Mouse (Mus musculus): ENCODE results near the gene Ppfia1. TPM values are rescaled to one million over a fixed set of nuclear protein-coding genes. Genes with fewer than 3 reads are reported as not detected.

Ppfia1 gene
- polyA plus RNA-seq, 1 experiment from 2014 or later: 42.1 TPM

GRCm38 (mm10) chr7:144471103-144471502 lies 82.4 kb downstream of the Ppfia1 start:
- H3K9ac ChIP-seq: peak overlapping the region; percentile 98
- peak overlapping the region; percentile 91 for H3K27ac ChIP-seq
- no peaks in the 10 kb centered on the region for H3K27me3 ChIP-seq
- no peak for ATAC-seq (replicated peaks; ENCODE audit: low FRiP score)
- peaks cover 28% of the 10 kb centered on the region for H3K4me1 ChIP-seq
- peak overlapping the region; percentile 97 for H3K4me3 ChIP-seq (replicated peaks)
- no peaks in the 10 kb centered on the region for H3K9me3 ChIP-seq (replicated peaks)
- 80% methylated on average over 2 of the region's 2 CpGs for WGBS
- H3K36me3 ChIP-seq: peaks cover 18% of the 10 kb centered on the region
- peak overlapping the region; percentile 82 for H3K4me2 ChIP-seq

- Histone ChIP-seq H3K4me1 (peaks cover 28% of the 10 kb centered on the region), H3K27me3 (no peaks in the 10 kb centered on the region), H3K9ac (peak within 1 kb of the TSS; percentile 98), H3K4me2 (peak within 1 kb of the TSS; percentile 82), H3K9me3 (replicated peaks) (no peaks in the 10 kb centered on the region), H3K36me3 (peaks cover 18% of the 10 kb centered on the region), H3K4me3 (replicated peaks) (peak within 1 kb of the TSS; percentile 97), H3K27ac (peak within 1 kb of the TSS; percentile 91)
- peak; percentile 94 for ATAC-seq (replicated peaks; ENCODE audit: low FRiP score)
- under 1% methylated on average over 30 of the region's 30 CpGs for WGBS
Observed at GRCm38 (mm10) chr7:144470545-144471059, 82.9 kb downstream of the Ppfia1 start, which contains the start of gene Cttn. Cttn (minus strand) TSS chr7:144471009.

GRCm38 (mm10) chr7:144469908-144470544 lies 83.5 kb downstream of the Ppfia1 start:
- ATAC-seq (replicated peaks; ENCODE audit: low FRiP score): peak; percentile 40
- Histone ChIP-seq H3K27ac (peak overlapping the region; percentile 91), H3K36me3 (peaks cover 20% of the 10 kb centered on the region), H3K27me3 (no peaks in the 10 kb centered on the region), H3K4me1 (peaks cover 28% of the 10 kb centered on the region), H3K9ac (peak overlapping the region; percentile 98), H3K4me3 (replicated peaks) (peak overlapping the region; percentile 97), H3K4me2 (peak overlapping the region; percentile 82), H3K9me3 (replicated peaks) (no peaks in the 10 kb centered on the region)
- under 1% methylated on average over 31 of the region's 31 CpGs for WGBS

- H3K4me2 ChIP-seq: peak overlapping the region; percentile 82
- peak overlapping the region; percentile 91 for H3K27ac ChIP-seq
- H3K4me3 ChIP-seq (replicated peaks): peak overlapping the region; percentile 97
- H3K27me3 ChIP-seq: no peaks in the 10 kb centered on the region
- peaks cover 28% of the 10 kb centered on the region for H3K4me1 ChIP-seq
- H3K9ac ChIP-seq: peak overlapping the region; percentile 98
- H3K9me3 ChIP-seq (replicated peaks): no peaks in the 10 kb centered on the region
- peak; percentile 41; the same call in 1 of the 2 replicates for ATAC-seq (replicated peaks; ENCODE audit: low FRiP score)
- 25% methylated on average over 4 of the region's 4 CpGs for WGBS
- peaks cover 28% of the 10 kb centered on the region for H3K36me3 ChIP-seq
Observed at GRCm38 (mm10) chr7:144469181-144469641, 84.3 kb downstream of the Ppfia1 start.

GRCm38 (mm10) chr7:144468741-144469140 lies 84.8 kb downstream of the Ppfia1 start:
- Histone ChIP-seq H3K27me3 (no peaks in the 10 kb centered on the region), H3K4me3 (replicated peaks) (peak overlapping the region; percentile 97), H3K9ac (0 out of 2 replicates have a peak overlapping the region, but pooled peaks have one; percentile 98), H3K4me1 (peaks cover 28% of the 10 kb centered on the region), H3K4me2 (peak overlapping the region; percentile 82), H3K36me3 (peaks cover 33% of the 10 kb centered on the region), H3K27ac (peak overlapping the region; percentile 91), H3K9me3 (replicated peaks) (no peaks in the 10 kb centered on the region)
- ATAC-seq (replicated peaks; ENCODE audit: low FRiP score): no peak
- WGBS: 78% methylated on average over 5 of the region's 5 CpGs

GRCm38 (mm10) chr7:144462577-144462976 lies 91.0 kb downstream of the Ppfia1 start:
- WGBS: 87% methylated on average over 7 of the region's 7 CpGs

GRCm38 (mm10) chr7:144461246-144461902 lies 92.2 kb downstream of the Ppfia1 start:
- H3K9me3 ChIP-seq (replicated peaks): no peaks in the 10 kb centered on the region
- ATAC-seq (replicated peaks; ENCODE audit: low FRiP score): no peak
- H3K9ac ChIP-seq: no peak overlapping the region
- H3K4me1 ChIP-seq: no peaks in the 10 kb centered on the region
- 88% methylated on average over 6 of the region's 6 CpGs for WGBS
- no peak overlapping the region for H3K27ac ChIP-seq
- H3K4me2 ChIP-seq: no peak overlapping the region
- no peak overlapping the region for H3K4me3 ChIP-seq (replicated peaks)
- H3K36me3 ChIP-seq: peaks cover 99% of the 10 kb centered on the region
- no peaks in the 10 kb centered on the region for H3K27me3 ChIP-seq

More at GRCm38 (mm10) chr7:144462577-144462976, 91.0 kb downstream of the Ppfia1 start:
- no peak overlapping the region for H3K4me2 ChIP-seq
- H3K9me3 ChIP-seq (replicated peaks): no peaks in the 10 kb centered on the region
- H3K27me3 ChIP-seq: no peaks in the 10 kb centered on the region
- H3K9ac ChIP-seq: no peak overlapping the region
- ATAC-seq (replicated peaks; ENCODE audit: low FRiP score): no peak
- H3K4me3 ChIP-seq (replicated peaks): no peak overlapping the region
- H3K36me3 ChIP-seq: peaks cover 89% of the 10 kb centered on the region
- H3K27ac ChIP-seq: no peak overlapping the region
- no peaks in the 10 kb centered on the region for H3K4me1 ChIP-seq

- no peak for ATAC-seq (replicated peaks; ENCODE audit: low FRiP score)
- Histone ChIP-seq H3K27ac (no peak overlapping the region), H3K9ac (no peak overlapping the region), H3K4me1 (no peaks in the 10 kb centered on the region), H3K27me3 (no peaks in the 10 kb centered on the region), H3K9me3 (replicated peaks) (no peaks in the 10 kb centered on the region), H3K36me3 (peaks cover 100% of the 10 kb centered on the region), H3K4me3 (replicated peaks) (no peak overlapping the region), H3K4me2 (no peak overlapping the region)
- WGBS: 90% methylated on average over 1 of the region's 1 CpGs
Observed at GRCm38 (mm10) chr7:144458881-144459280, 94.6 kb downstream of the Ppfia1 start.

- Histone ChIP-seq H3K4me2 (no peak overlapping the region), H3K27me3 (no peaks in the 10 kb centered on the region), H3K4me3 (replicated peaks) (no peak overlapping the region), H3K4me1 (no peaks in the 10 kb centered on the region), H3K9me3 (replicated peaks) (no peaks in the 10 kb centered on the region), H3K27ac (no peak overlapping the region), H3K9ac (no peak overlapping the region), H3K36me3 (peaks cover 100% of the 10 kb centered on the region)
- 90% methylated on average over 9 of the region's 9 CpGs for WGBS
- no peak for ATAC-seq (replicated peaks; ENCODE audit: low FRiP score)
Observed at GRCm38 (mm10) chr7:144450661-144451060, 102.9 kb downstream of the Ppfia1 start.

- WGBS: 91% methylated on average over 13 of the region's 13 CpGs
- H3K4me1 ChIP-seq: no peaks in the 10 kb centered on the region
- ATAC-seq (replicated peaks; ENCODE audit: low FRiP score): no peak
- H3K27ac ChIP-seq: no peak overlapping the region
- H3K9me3 ChIP-seq (replicated peaks): no peaks in the 10 kb centered on the region
- H3K27me3 ChIP-seq: no peaks in the 10 kb centered on the region
- no peak overlapping the region for H3K4me3 ChIP-seq (replicated peaks)
- H3K36me3 ChIP-seq: peaks cover 100% of the 10 kb centered on the region
- H3K9ac ChIP-seq: no peak overlapping the region
- no peak overlapping the region for H3K4me2 ChIP-seq
Observed at GRCm38 (mm10) chr7:144449637-144450570, 103.6 kb downstream of the Ppfia1 start.

GRCm38 (mm10) chr7:144448186-144448585 lies 105.3 kb downstream of the Ppfia1 start:
- H3K27ac ChIP-seq: no peak overlapping the region
- no peaks in the 10 kb centered on the region for H3K4me1 ChIP-seq
- H3K27me3 ChIP-seq: no peaks in the 10 kb centered on the region
- no peak overlapping the region for H3K9ac ChIP-seq
- no peak for ATAC-seq (replicated peaks; ENCODE audit: low FRiP score)
- no peak overlapping the region for H3K4me2 ChIP-seq
- H3K9me3 ChIP-seq (replicated peaks): no peaks in the 10 kb centered on the region
- 79% methylated on average over 1 of the region's 1 CpGs for WGBS
- peaks cover 99% of the 10 kb centered on the region for H3K36me3 ChIP-seq
- H3K4me3 ChIP-seq (replicated peaks): no peak overlapping the region
